Mouse (Mus musculus): ENCODE data around the gene Vcam1. TPM values are rescaled to one million over a fixed set of nuclear protein-coding genes. Genes with fewer than 3 reads are reported as not detected.

Gene Vcam1
- polyA plus RNA-seq, 1 experiment from 2014 or later = 67.4 TPM

DNA sequence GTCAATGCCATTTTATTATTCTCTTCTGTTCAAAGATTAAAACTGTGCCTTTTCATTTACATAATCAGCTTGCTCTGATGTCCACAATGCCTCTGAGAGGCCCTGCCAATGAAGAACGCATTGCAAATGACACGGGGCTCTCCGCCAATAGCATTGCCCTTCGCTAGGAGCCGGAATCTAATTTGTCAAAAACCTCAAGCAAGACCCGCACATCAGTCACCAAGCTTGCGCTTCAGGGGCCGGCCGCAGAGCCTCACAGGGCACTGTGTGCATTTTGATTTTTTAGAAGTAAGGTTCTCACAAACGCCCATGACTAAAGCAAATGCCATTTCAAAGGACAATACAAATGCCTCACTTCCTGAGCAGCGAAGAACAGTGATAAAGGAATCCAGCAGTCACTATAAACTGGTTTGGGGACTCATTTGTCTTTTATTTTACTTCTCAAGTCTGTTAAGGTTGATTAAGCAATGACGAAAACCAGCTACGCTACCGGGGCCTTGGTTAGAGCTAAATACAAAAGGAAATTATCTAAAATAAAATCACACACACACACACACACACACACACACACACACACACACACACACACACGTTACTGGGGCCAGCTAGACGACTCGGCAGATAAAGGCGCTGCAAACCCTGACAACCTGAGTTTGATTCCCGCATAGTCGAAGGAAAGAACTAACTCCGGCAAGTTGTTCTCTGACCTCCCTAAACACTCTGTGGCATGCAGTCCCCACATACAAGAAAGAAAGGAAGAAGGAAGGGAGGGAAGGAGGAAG lies 24.4 kb downstream of the Vcam1 start:
- no peaks in the 10 kb centered on the region for H3K27me3 ChIP-seq (replicated peaks; ENCODE audit: control insufficient read depth, insufficient read depth, low read length)
- H3K4me1 ChIP-seq (replicated peaks; ENCODE audit: control insufficient read depth, insufficient read depth, low read length) = no peaks in the 10 kb centered on the region
- peak overlapping the region; percentile 34; the same call in 1 of the 2 replicates for H3K4me2 ChIP-seq
- H3K9me3 ChIP-seq (ENCODE audit: control insufficient read depth, low read length) = no peaks in the 10 kb centered on the region
- H3K9ac ChIP-seq (ENCODE audit: low read depth, low read length) = no peak overlapping the region
- H3K36me3 ChIP-seq (ENCODE audit: control insufficient read depth, insufficient read depth, low read length) = no peaks in the 10 kb centered on the region
- H3K4me3 ChIP-seq (ENCODE audit: low read depth, low read length) = no peak overlapping the region
- no peak overlapping the region for H3K27ac ChIP-seq (ENCODE audit: low read depth, low read length)
- DNase-seq (ENCODE audit: low spot score) (no peak), ATAC-seq (replicated peaks; ENCODE audit: low FRiP score) (no peak)
- 28% methylated on average over 21 of the region's 21 CpGs for WGBS

GRCm38 (mm10) chr3:116104270-116104669 lies 25.2 kb downstream of the Vcam1 start:
- Histone ChIP-seq H3K4me1 (replicated peaks; ENCODE audit: control insufficient read depth, insufficient read depth, low read length) (no peaks in the 10 kb centered on the region), H3K4me2 (no peak overlapping the region), H3K36me3 (ENCODE audit: control insufficient read depth, insufficient read depth, low read length) (no peaks in the 10 kb centered on the region), H3K9me3 (ENCODE audit: control insufficient read depth, low read length) (no peaks in the 10 kb centered on the region), H3K27ac (ENCODE audit: low read depth, low read length) (no peak overlapping the region), H3K4me3 (ENCODE audit: low read depth, low read length) (no peak overlapping the region), H3K9ac (ENCODE audit: low read depth, low read length) (no peak overlapping the region), H3K27me3 (replicated peaks; ENCODE audit: control insufficient read depth, insufficient read depth, low read length) (no peaks in the 10 kb centered on the region)
- DNase-seq (ENCODE audit: low spot score) (no peak), ATAC-seq (replicated peaks; ENCODE audit: low FRiP score) (no peak)
- 74% methylated on average over 4 of the region's 4 CpGs for WGBS

GRCm38 (mm10) chr3:116100850-116101249 lies 28.6 kb downstream of the Vcam1 start:
- Histone ChIP-seq H3K4me1 (replicated peaks; ENCODE audit: control insufficient read depth, insufficient read depth, low read length) (no peaks in the 10 kb centered on the region), H3K27ac (ENCODE audit: low read depth, low read length) (no peak overlapping the region), H3K36me3 (ENCODE audit: control insufficient read depth, insufficient read depth, low read length) (no peaks in the 10 kb centered on the region), H3K9me3 (ENCODE audit: control insufficient read depth, low read length) (no peaks in the 10 kb centered on the region), H3K27me3 (replicated peaks; ENCODE audit: control insufficient read depth, insufficient read depth, low read length) (no peaks in the 10 kb centered on the region), H3K4me3 (ENCODE audit: low read depth, low read length) (no peak overlapping the region), H3K4me2 (no peak overlapping the region), H3K9ac (ENCODE audit: low read depth, low read length) (no peak overlapping the region)
- 64% methylated on average over 1 of the region's 1 CpGs for WGBS
- ATAC-seq (replicated peaks; ENCODE audit: low FRiP score) (no peak), DNase-seq (ENCODE audit: low spot score) (no peak)

DNA sequence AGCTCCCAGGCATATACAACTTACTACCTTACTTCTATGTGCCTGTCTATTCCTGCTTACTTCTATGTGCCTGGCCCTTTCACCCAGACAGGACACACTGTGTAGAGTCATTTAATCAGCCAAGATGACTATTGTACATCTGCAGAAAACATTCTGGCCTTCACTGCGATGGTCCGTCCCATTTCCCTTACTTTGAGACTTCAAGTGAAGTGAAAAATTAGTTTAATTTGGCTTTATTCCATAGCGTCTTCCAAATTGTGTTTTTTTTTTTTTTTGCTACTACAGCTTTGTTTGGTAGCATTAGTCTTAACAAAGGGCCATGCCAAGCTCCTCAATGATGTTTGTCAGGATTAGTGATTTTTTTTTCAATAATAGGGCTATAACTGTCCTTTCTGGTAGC lies 33.6 kb downstream of the Vcam1 start:
- no peak overlapping the region for H3K9ac ChIP-seq (ENCODE audit: low read depth, low read length)
- H3K4me2 ChIP-seq = no peak overlapping the region
- H3K27me3 ChIP-seq (replicated peaks; ENCODE audit: control insufficient read depth, insufficient read depth, low read length) = no peaks in the 10 kb centered on the region
- H3K4me1 ChIP-seq (replicated peaks; ENCODE audit: control insufficient read depth, insufficient read depth, low read length) = no peaks in the 10 kb centered on the region
- no peak for DNase-seq (ENCODE audit: low spot score)
- ATAC-seq (replicated peaks; ENCODE audit: low FRiP score) = no peak
- 91% methylated on average over 3 of the region's 3 CpGs for WGBS
- no peak overlapping the region for H3K4me3 ChIP-seq (ENCODE audit: low read depth, low read length)
- no peak overlapping the region for H3K27ac ChIP-seq (ENCODE audit: low read depth, low read length)
- no peaks in the 10 kb centered on the region for H3K36me3 ChIP-seq (ENCODE audit: control insufficient read depth, insufficient read depth, low read length)
- H3K9me3 ChIP-seq (ENCODE audit: control insufficient read depth, low read length) = no peaks in the 10 kb centered on the region

GRCm38 (mm10) chr3:116095312-116095711 lies 34.2 kb downstream of the Vcam1 start:
- H3K4me3 ChIP-seq (ENCODE audit: low read depth, low read length) = no peak overlapping the region
- H3K4me1 ChIP-seq (replicated peaks; ENCODE audit: control insufficient read depth, insufficient read depth, low read length) = no peaks in the 10 kb centered on the region
- H3K27me3 ChIP-seq (replicated peaks; ENCODE audit: control insufficient read depth, insufficient read depth, low read length) = no peaks in the 10 kb centered on the region
- H3K9ac ChIP-seq (ENCODE audit: low read depth, low read length) = no peak overlapping the region
- H3K27ac ChIP-seq (ENCODE audit: low read depth, low read length) = no peak overlapping the region
- H3K9me3 ChIP-seq (ENCODE audit: control insufficient read depth, low read length) = no peaks in the 10 kb centered on the region
- H3K36me3 ChIP-seq (ENCODE audit: control insufficient read depth, insufficient read depth, low read length) = no peaks in the 10 kb centered on the region
- DNase-seq (ENCODE audit: low spot score) (no peak), ATAC-seq (replicated peaks; ENCODE audit: low FRiP score) (no peak)
- 77% methylated on average over 4 of the region's 4 CpGs for WGBS
- no peak overlapping the region for H3K4me2 ChIP-seq

DNA sequence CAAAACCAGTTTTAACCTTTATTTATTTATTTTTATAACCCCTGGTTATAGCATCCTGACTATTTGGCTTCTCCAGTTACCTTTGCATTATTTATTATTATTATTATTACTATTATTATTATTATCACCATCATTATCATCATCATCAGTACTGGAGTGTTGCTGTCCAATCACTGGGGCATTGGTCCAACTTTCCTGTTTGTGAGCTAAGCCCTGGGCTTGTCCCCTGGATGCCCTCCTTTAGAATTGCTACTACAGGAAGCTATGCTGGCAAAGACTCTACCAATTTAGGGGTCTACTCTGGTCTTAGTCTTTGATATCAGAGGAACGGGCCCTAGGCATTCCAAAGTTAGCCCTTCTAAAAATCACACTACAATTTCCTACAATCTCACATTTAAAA lies 34.6 kb downstream of the Vcam1 start:
- Histone ChIP-seq H3K4me3 (ENCODE audit: low read depth, low read length) (no peak overlapping the region), H3K36me3 (ENCODE audit: control insufficient read depth, insufficient read depth, low read length) (no peaks in the 10 kb centered on the region), H3K4me1 (replicated peaks; ENCODE audit: control insufficient read depth, insufficient read depth, low read length) (no peaks in the 10 kb centered on the region), H3K4me2 (no peak overlapping the region), H3K27me3 (replicated peaks; ENCODE audit: control insufficient read depth, insufficient read depth, low read length) (no peaks in the 10 kb centered on the region), H3K9ac (ENCODE audit: low read depth, low read length) (no peak overlapping the region), H3K9me3 (ENCODE audit: control insufficient read depth, low read length) (no peaks in the 10 kb centered on the region), H3K27ac (ENCODE audit: low read depth, low read length) (no peak overlapping the region)
- ATAC-seq (replicated peaks; ENCODE audit: low FRiP score) (no peak), DNase-seq (ENCODE audit: low spot score) (no peak)
- 78% methylated on average over 1 of the region's 1 CpGs for WGBS

DNA sequence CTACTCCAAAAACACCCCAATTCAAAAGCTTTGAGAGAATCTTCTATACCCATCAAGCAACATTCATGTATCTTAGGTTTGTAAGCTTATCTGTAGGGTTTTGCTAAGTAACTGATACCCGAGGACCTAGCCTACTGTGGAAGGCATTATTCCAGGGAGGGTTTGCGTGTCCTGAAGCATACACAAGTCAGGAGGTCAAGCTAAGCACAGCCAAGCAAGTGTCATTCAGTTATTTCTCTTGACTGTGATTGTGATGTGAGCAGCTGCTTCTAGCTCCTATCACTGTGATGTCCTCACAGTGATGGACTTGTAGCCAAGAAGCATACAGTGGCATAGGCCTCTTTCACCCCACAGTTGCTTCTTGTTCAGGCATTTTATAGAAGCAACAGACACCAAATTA lies 35.2 kb downstream of the Vcam1 start:
- ATAC-seq (replicated peaks; ENCODE audit: low FRiP score) (no peak), DNase-seq (ENCODE audit: low spot score) (no peak)
- no peaks in the 10 kb centered on the region for H3K9me3 ChIP-seq (ENCODE audit: control insufficient read depth, low read length)
- no peak overlapping the region for H3K4me2 ChIP-seq
- WGBS = 67% methylated on average over 2 of the region's 2 CpGs
- H3K9ac ChIP-seq (ENCODE audit: low read depth, low read length) = no peak overlapping the region
- no peaks in the 10 kb centered on the region for H3K4me1 ChIP-seq (replicated peaks; ENCODE audit: control insufficient read depth, insufficient read depth, low read length)
- no peaks in the 10 kb centered on the region for H3K27me3 ChIP-seq (replicated peaks; ENCODE audit: control insufficient read depth, insufficient read depth, low read length)
- H3K27ac ChIP-seq (ENCODE audit: low read depth, low read length) = no peak overlapping the region
- H3K36me3 ChIP-seq (ENCODE audit: control insufficient read depth, insufficient read depth, low read length) = no peaks in the 10 kb centered on the region
- H3K4me3 ChIP-seq (ENCODE audit: low read depth, low read length) = no peak overlapping the region

- no peak overlapping the region for H3K4me3 ChIP-seq (ENCODE audit: low read depth, low read length)
- H3K36me3 ChIP-seq (ENCODE audit: control insufficient read depth, insufficient read depth, low read length) = no peaks in the 10 kb centered on the region
- H3K27ac ChIP-seq (ENCODE audit: low read depth, low read length) = no peak overlapping the region; the same call in 1 of the 2 replicates
- ATAC-seq (replicated peaks; ENCODE audit: low FRiP score) = no peak
- DNase-seq (ENCODE audit: low spot score) = no peak
- 69% methylated on average over 3 of the region's 3 CpGs for WGBS
- no peaks in the 10 kb centered on the region for H3K9me3 ChIP-seq (ENCODE audit: control insufficient read depth, low read length)
- H3K4me2 ChIP-seq = no peak overlapping the region
- no peak overlapping the region for H3K9ac ChIP-seq (ENCODE audit: low read depth, low read length)
- H3K27me3 ChIP-seq (replicated peaks; ENCODE audit: control insufficient read depth, insufficient read depth, low read length) = no peaks in the 10 kb centered on the region
- H3K4me1 ChIP-seq (replicated peaks; ENCODE audit: control insufficient read depth, insufficient read depth, low read length) = no peaks in the 10 kb centered on the region
These were observed 36.9 kb downstream of the Vcam1 start for GRCm38 (mm10) chr3:116092547-116092946.

DNA sequence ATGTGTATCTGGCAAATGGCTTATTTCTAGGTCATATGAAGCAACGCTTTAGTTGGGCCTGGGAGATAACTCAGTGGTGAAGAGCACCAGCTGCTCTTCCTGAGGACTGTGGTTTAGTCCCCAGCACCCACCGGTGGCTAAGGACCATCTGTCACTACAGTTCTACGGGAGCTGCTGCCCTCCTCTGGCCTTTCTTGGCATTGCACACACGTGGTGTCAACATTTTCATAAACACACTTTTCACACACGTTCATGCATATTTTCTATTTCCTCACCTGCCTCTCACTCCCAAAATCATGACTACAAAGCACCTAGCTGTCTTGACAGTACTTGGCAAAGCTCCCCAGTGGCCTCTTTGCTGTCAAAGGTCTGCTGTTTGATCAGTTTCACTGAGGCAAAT lies 37.8 kb downstream of the Vcam1 start:
- Histone ChIP-seq H3K9ac (ENCODE audit: low read depth, low read length) (no peak overlapping the region), H3K36me3 (ENCODE audit: control insufficient read depth, insufficient read depth, low read length) (no peaks in the 10 kb centered on the region), H3K4me1 (replicated peaks; ENCODE audit: control insufficient read depth, insufficient read depth, low read length) (no peaks in the 10 kb centered on the region), H3K4me2 (no peak overlapping the region), H3K4me3 (ENCODE audit: low read depth, low read length) (no peak overlapping the region), H3K27me3 (replicated peaks; ENCODE audit: control insufficient read depth, insufficient read depth, low read length) (no peaks in the 10 kb centered on the region), H3K9me3 (ENCODE audit: control insufficient read depth, low read length) (no peaks in the 10 kb centered on the region), H3K27ac (ENCODE audit: low read depth, low read length) (no peak overlapping the region)
- ATAC-seq (replicated peaks; ENCODE audit: low FRiP score) (no peak), DNase-seq (ENCODE audit: low spot score) (no peak)
- 81% methylated on average over 5 of the region's 5 CpGs for WGBS

Data from liver, embryonic 11.5 days (tissue).